In the genomic region with DNA sequence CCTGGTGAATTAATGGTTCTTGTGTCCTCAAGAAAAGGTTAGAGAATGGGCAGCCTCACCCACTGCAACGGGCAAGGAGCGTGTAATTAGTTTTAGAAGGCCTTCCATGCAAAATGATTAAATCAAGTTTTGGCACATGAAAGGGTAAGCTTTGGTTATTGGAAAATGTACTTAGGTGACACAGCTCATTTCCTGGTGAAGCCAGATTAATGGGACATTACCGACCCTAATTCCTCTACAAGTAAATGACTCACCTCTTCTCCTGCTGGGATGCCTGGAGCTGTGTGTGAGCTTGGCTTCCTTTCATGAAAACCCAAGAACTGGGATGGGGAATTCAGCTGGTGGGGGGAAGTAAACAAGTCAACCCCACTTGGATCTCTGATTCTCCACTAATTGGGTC, we compare ENCODE assay signal across 22 mouse cellular contexts.
DNase-seq lines count a peak whose midpoint lies in the region; ATAC-seq and TF ChIP-seq lines count a peak whose summit lies in the region.
"Had no signal": no experiment of that assay in that cellular context is flagged by ENCODE, and none has a peak within 500 bp of the region (broad histone marks: within the 10 kb centered on the region; RNA-seq: fewer than 3 reads in every experiment).

No protein-coding gene starts in this region.

- peak; percentile 11 to 52 for DNase-seq in kidney, adult 8-10 months
- no peak for DNase-seq in kidney, postnatal 10 days
- peak; percentile 40 for DNase-seq in brain, embryonic 14.5 days (ENCODE audit: low read depth)
- DNase-seq in hindbrain, embryonic 14.5 days (ENCODE audit: low spot score): no peak
- DNase-seq in thymus, adult 2 months: no peak
- DNase-seq: adrenal gland, adult 2 months; cerebellum, adult 18-20 months; cerebellum, postnatal 25 days; heart, postnatal 14 days; liver, embryonic 13.5 days; lung, adult 2 months; lung, postnatal 14 days; right cerebral cortex, adult 18-20 months; right cerebral cortex, postnatal 4 days; thymus, postnatal 36 days had no signal

- H3K27me3 ChIP-seq in kidney, embryonic 15.5 days: no peaks in the 10 kb centered on the region
- no peaks in the 10 kb centered on the region for H3K27me3 ChIP-seq in hindbrain, embryonic 14.5 days (ENCODE audit: control insufficient read depth, insufficient read depth, low read length)
- no peaks in the 10 kb centered on the region for H3K27me3 ChIP-seq in thymus, adult 2 months (ENCODE audit: control insufficient read depth, insufficient read depth, low read length)
- H3K27me3 ChIP-seq: heart, embryonic 13.5 days; hindbrain, embryonic 12.5 days; liver, embryonic 13.5 days; midbrain, embryonic 12.5 days; neural tube, embryonic 15.5 days had no signal

- TF ChIP-seq CTCF in brain, embryonic 14.5 days (IDR thresholded peaks at IDR 0.05; ENCODE audit: borderline replicate concordance, extremely low read depth, insufficient read depth, insufficient read length): no peak
- no peak for TF ChIP-seq CTCF in thymus, adult 2 months (IDR thresholded peaks at IDR 0.05; ENCODE audit: borderline replicate concordance, control insufficient read depth, extremely low read depth, insufficient read depth, low read length, poor library complexity)

- H3K4me3 ChIP-seq in kidney, embryonic 15.5 days (replicated peaks): no peak overlapping the region
- no peak overlapping the region for H3K4me3 ChIP-seq in hindbrain, embryonic 14.5 days (replicated peaks; ENCODE audit: low read length)
- H3K4me3 ChIP-seq in thymus, adult 2 months (ENCODE audit: control insufficient read depth, insufficient read depth, low read length): no peak overlapping the region
- H3K4me3 ChIP-seq: heart, embryonic 13.5 days; hindbrain, embryonic 12.5 days; liver, embryonic 13.5 days; midbrain, embryonic 12.5 days; neural tube, embryonic 15.5 days had no signal

- WGBS in kidney, embryonic 15.5 days: 32% methylated on average over 3 of the region's 3 CpGs
- 66% methylated on average over 3 of the region's 3 CpGs for WGBS in hindbrain, embryonic 14.5 days
- 91% methylated on average over 3 of the region's 3 CpGs for WGBS in thymus, adult 2 months

- peak overlapping the region; percentile 56; the same call in 1 of the 2 replicates for H3K27ac ChIP-seq in kidney, embryonic 15.5 days
- no peak overlapping the region for H3K27ac ChIP-seq in hindbrain, embryonic 14.5 days
- H3K27ac ChIP-seq in thymus, adult 2 months (ENCODE audit: control insufficient read depth, insufficient read depth, low read length): no peak overlapping the region
- H3K27ac ChIP-seq: heart, embryonic 13.5 days; hindbrain, embryonic 12.5 days; liver, embryonic 13.5 days; midbrain, embryonic 12.5 days; neural tube, embryonic 15.5 days had no signal

- H3K4me1 ChIP-seq in kidney, embryonic 15.5 days: peaks cover 41% of the 10 kb centered on the region
- peaks cover 10% of the 10 kb centered on the region; the same call in 1 of the 2 replicates for H3K4me1 ChIP-seq in hindbrain, embryonic 14.5 days (replicated peaks; ENCODE audit: control insufficient read depth, insufficient read depth, low read length)
- H3K4me1 ChIP-seq in thymus, adult 2 months (replicated peaks; ENCODE audit: control insufficient read depth, insufficient read depth, low read length): no peaks in the 10 kb centered on the region
- H3K4me1 ChIP-seq: liver, embryonic 13.5 days had no signal

- H3K9ac ChIP-seq in kidney, embryonic 15.5 days: no peak overlapping the region
- no peak overlapping the region for H3K9ac ChIP-seq in hindbrain, embryonic 14.5 days
- H3K9ac ChIP-seq: heart, embryonic 13.5 days; hindbrain, embryonic 12.5 days; liver, embryonic 13.5 days; midbrain, embryonic 12.5 days; neural tube, embryonic 15.5 days had no signal

- H3K9me3 ChIP-seq in kidney, embryonic 15.5 days (replicated peaks): no peaks in the 10 kb centered on the region
- 0 out of 2 replicates have a peak, but pooled peaks cover 4% of the 10 kb centered on the region for H3K9me3 ChIP-seq in hindbrain, embryonic 14.5 days (ENCODE audit: control insufficient read depth, low read length)
- H3K9me3 ChIP-seq: heart, embryonic 13.5 days; hindbrain, embryonic 12.5 days; liver, embryonic 13.5 days; midbrain, embryonic 12.5 days; neural tube, embryonic 15.5 days had no signal

- H3K36me3 ChIP-seq in kidney, embryonic 15.5 days: no peaks in the 10 kb centered on the region
- no peaks in the 10 kb centered on the region for H3K36me3 ChIP-seq in hindbrain, embryonic 14.5 days (replicated peaks; ENCODE audit: control insufficient read depth, insufficient read depth)
- H3K36me3 ChIP-seq in thymus, adult 2 months (ENCODE audit: control insufficient read depth, insufficient read depth, low read length): no peaks in the 10 kb centered on the region
- H3K36me3 ChIP-seq: heart, embryonic 13.5 days; hindbrain, embryonic 12.5 days; liver, embryonic 13.5 days; midbrain, embryonic 12.5 days; neural tube, embryonic 15.5 days had no signal

- H3K4me2 ChIP-seq in kidney, embryonic 15.5 days: no peak overlapping the region
- H3K4me2 ChIP-seq in hindbrain, embryonic 14.5 days (replicated peaks): no peak overlapping the region
- H3K4me2 ChIP-seq: heart, embryonic 13.5 days; hindbrain, embryonic 12.5 days; liver, embryonic 13.5 days; midbrain, embryonic 12.5 days; neural tube, embryonic 15.5 days had no signal

- no peak for TF ChIP-seq POLR2A in brain, embryonic 14.5 days (IDR thresholded peaks at IDR 0.05; ENCODE audit: borderline replicate concordance, extremely low read depth, insufficient read depth, insufficient read length, poor library complexity, severe bottlenecking)
- no peak for TF ChIP-seq POLR2A in thymus, adult 2 months (IDR thresholded peaks at IDR 0.05; ENCODE audit: control insufficient read depth, extremely low read depth, insufficient read depth, low read length, poor library complexity)

- 0 out of 2 replicates have a peak, but pooled peaks have one; percentile 17 for ATAC-seq in kidney, embryonic 15.5 days (replicated peaks; ENCODE audit: low FRiP score)
- no peak for ATAC-seq in CD4-positive, CD25-positive, alpha-beta regulatory T cell, adult 4 months
- no peak for ATAC-seq in hindbrain, embryonic 14.5 days (ENCODE audit: low FRiP score)
- ATAC-seq: inflammation-experienced regulatory T-cells, adult 6 months had no signal

Comparison
In these comparisons a context has a peak if more than half of its experiments do, and no peak if none do; other contexts are left out.
1. DNase-seq: peak in kidney, adult 8-10 months (2 of 2) and brain, embryonic 14.5 days (single experiment); none in kidney, postnatal 10 days (single experiment), hindbrain, embryonic 14.5 days (single experiment) and thymus, adult 2 months (single experiment).